Mouse (Mus musculus) lung, embryonic 16.5 days (tissue): ENCODE data around the gene Slc35e4. TPM values are rescaled to one million over a fixed set of nuclear protein-coding genes. Genes with fewer than 3 reads are reported as not detected.
A peak's percentile ranks its signal among the peaks of the same experiment; 100 is the strongest.

ENCODE experiments used
- ATAC-seq: fragments of 200-750 bp; cut with Nextera tagmentation; 2 replicates; pipeline ENCODE4 v1.8.0; 2017; ENCODE audit warnings: low read depth, mild to moderate bottlenecking, moderate library complexity
- H3K27ac ChIP-seq: fragments of 300-500 bp; sonication (generic); 2 replicates; pipeline ENCODE4 v1.5.1; 2014; ENCODE audit warnings: mild to moderate bottlenecking, control low read depth, low read length
- H3K27me3 ChIP-seq: fragments of 300-500 bp; sonication (generic); 2 replicates; pipeline ENCODE4 v1.6.1; 2014; ENCODE audit warnings: low read depth, low read length, mixed read lengths; ENCODE audit not compliant: control insufficient read depth, insufficient read depth
- H3K36me3 ChIP-seq: fragments of 300-500 bp; sonication (generic); 2 replicates; pipeline ENCODE4 v1.6.1; 2014; ENCODE audit warnings: low read length; ENCODE audit not compliant: control insufficient read depth, insufficient read depth
- H3K4me1 ChIP-seq: fragments of 300-500 bp; sonication (generic); replicated peaks from 2 replicates; pipeline ENCODE4 v1.6.1; 2014; ENCODE audit warnings: low read length, mixed read lengths; ENCODE audit not compliant: control insufficient read depth, insufficient read depth
- H3K4me2 ChIP-seq: fragments of 300-500 bp; sonication (generic); 2 replicates; pipeline ENCODE4 v1.6.1; 2014; ENCODE audit warnings: low read depth, low read length, control low read depth
- H3K4me3 ChIP-seq: fragments of 300-500 bp; sonication (generic); 2 replicates; pipeline ENCODE4 v1.5.1; 2014; ENCODE audit warnings: mild to moderate bottlenecking, low read length, control low read depth
- H3K9ac ChIP-seq: fragments of 300-500 bp; sonication (generic); 2 replicates; pipeline ENCODE4 v1.6.1; 2014; ENCODE audit warnings: low read length, control low read depth
- H3K9me3 ChIP-seq: fragments of 300-500 bp; sonication (generic); 2 replicates; pipeline ENCODE4 v1.6.1; 2016; ENCODE audit warnings: low read length; ENCODE audit not compliant: control insufficient read depth
- WGBS: fragments of 180-500 bp; shearing (Covaris S2); extraction: QIAGEN DNeasy Blood & Tissue Kit; methylation state at CpG from one replicate; pipeline ENCODE4 v1.1.7; 2014; 5-methylcytosine and 5-hydroxymethylcytosine counted together
- polyA plus RNA-seq: library from polyadenylated mRNA; unstranded; fragments of >200 nt; fragmentation: Nextera tagmentation; extraction: Ambion mirVana; gene quantifications from 2 replicates; pipeline ENCODE4 v1.2.1, GENCODE M21; 2015

The Slc35e4 gene
- polyA plus RNA-seq, 1 experiment from 2014 or later, result 4.4 TPM

DNA sequence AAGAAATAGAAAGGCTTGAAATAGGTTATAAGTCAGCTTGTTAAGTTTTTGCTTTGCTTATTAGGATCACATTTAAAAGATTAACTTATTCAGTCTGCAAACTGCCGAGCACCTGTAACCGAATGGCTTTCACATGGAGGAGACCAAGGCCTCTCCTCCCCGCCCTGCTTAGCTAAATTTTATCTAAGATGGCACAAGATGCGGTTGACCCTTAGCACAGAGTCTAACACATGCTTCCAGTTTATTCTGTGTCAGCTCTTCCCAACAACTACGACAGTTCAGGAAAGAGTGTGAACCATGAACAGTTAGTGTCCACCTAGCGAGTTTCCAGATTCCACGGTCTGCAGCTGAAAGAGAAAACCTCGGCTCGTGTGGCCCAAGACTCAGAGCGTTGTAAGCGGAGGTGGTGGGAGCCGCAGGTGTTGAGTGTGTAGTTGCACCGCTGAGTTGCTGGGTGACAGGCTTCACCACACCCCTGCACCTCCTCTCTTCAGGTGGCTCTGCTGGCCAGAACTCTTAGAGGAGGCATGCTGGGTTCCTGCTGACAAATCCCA, 22.9 kb upstream of the Slc35e4 start:
- no peak for ATAC-seq
- WGBS, result 65% methylated on average over 13 of the region's 13 CpGs
- H3K27ac ChIP-seq, result no peak overlapping the region

DNA sequence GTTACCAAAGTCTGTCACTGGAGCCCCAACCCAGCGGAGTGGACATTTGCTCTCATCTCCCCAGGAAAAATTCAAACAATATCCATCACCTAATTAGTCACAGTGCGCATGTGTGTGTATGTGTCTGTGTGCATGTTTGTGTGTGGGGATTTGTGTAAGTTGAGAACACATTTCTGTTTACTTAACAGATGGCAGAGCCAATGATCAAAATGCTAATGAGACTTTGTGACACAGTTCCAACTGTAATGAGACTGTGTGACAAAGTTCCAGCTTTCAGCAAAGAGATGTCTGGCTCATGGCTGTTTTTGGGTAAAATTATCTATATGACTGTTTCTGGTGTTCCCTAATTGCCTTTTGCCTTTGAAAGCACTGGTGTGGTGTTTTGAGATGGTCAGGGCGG, 21.9 kb upstream of the Slc35e4 start:
- no peak overlapping the region for H3K4me3 ChIP-seq

More for the DNA sequence above, 22.9 kb upstream of the Slc35e4 start:
- Histone ChIP-seq H3K9me3 (no peaks in the 10 kb centered on the region), H3K36me3 (no peaks in the 10 kb centered on the region), H3K4me2 (no peak overlapping the region), H3K9ac (no peak overlapping the region), H3K27me3 (no peaks in the 10 kb centered on the region; the same call in 1 of the 2 replicates), H3K4me3 (no peak overlapping the region), H3K4me1 (no peaks in the 10 kb centered on the region)

DNA sequence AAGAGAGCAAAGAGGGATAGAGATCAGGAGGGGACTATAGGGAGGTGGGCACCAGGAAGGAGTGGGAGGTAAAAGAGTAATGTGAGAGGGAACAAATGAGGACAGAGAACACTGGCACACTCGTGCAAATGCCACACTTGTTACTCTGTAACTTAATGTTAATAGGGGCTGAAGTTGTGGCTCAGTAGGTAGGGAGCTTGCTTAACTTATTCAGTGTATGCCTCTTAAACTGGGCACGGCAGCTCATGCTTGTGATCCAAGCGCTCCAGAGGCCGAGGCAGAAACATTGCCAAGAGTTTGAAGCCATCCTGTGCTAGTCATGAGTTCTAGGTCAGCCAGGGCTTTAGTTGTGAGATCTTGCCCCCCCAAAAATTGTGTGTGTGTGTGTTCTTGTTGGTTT, 20.7 kb upstream of the Slc35e4 start:
- H3K4me3 ChIP-seq, result no peak overlapping the region
- no peak overlapping the region for H3K27ac ChIP-seq
- H3K36me3 ChIP-seq, result no peaks in the 10 kb centered on the region
- H3K27me3 ChIP-seq, result no peaks in the 10 kb centered on the region; the same call in 1 of the 2 replicates
- H3K4me1 ChIP-seq, result peaks cover 8% of the 10 kb centered on the region; the same call in 1 of the 2 replicates
- H3K9ac ChIP-seq, result no peak overlapping the region
- H3K4me2 ChIP-seq, result no peak overlapping the region
- no peak for ATAC-seq
- H3K9me3 ChIP-seq, result no peaks in the 10 kb centered on the region
- WGBS, result 68% methylated on average over 4 of the region's 4 CpGs

More for the DNA sequence above, 21.9 kb upstream of the Slc35e4 start:
- ATAC-seq, result no peak
- H3K9me3 ChIP-seq, result no peaks in the 10 kb centered on the region
- H3K27me3 ChIP-seq, result no peaks in the 10 kb centered on the region; the same call in 1 of the 2 replicates
- H3K4me1 ChIP-seq, result peaks cover 2% of the 10 kb centered on the region; the same call in 1 of the 2 replicates
- WGBS, result 79% methylated on average over 3 of the region's 3 CpGs
- H3K36me3 ChIP-seq, result no peaks in the 10 kb centered on the region
- no peak overlapping the region for H3K9ac ChIP-seq
- no peak overlapping the region for H3K4me2 ChIP-seq
- H3K27ac ChIP-seq, result no peak overlapping the region

DNA sequence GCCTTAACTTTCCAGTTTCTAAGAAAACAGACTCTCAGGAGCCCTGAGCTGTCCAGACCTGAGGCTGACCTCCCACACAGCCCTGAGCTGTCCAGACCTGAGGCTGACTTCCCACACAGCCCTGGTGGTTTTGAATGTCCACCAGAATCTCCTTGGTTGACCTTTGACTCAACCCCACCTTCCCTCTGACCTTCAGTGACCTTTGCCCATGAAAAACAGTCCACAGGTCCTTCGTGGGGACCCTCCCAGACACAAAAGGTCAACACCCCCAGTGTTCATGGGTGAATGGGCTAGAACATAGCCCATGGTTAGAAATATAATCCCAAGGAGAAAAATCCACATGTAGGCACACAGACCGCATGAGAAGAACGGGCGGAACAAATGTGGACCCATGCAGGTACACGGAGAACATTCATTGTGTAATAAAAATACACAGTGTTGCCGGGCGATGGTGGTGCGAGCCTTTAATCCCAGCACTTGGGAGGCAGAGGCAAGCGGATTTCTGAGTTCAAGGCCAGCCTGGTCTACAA, 19.4 kb upstream of the Slc35e4 start:
- no peak for ATAC-seq
- WGBS, result 91% methylated on average over 9 of the region's 9 CpGs
- H3K27me3 ChIP-seq, result no peaks in the 10 kb centered on the region; the same call in 1 of the 2 replicates

DNA sequence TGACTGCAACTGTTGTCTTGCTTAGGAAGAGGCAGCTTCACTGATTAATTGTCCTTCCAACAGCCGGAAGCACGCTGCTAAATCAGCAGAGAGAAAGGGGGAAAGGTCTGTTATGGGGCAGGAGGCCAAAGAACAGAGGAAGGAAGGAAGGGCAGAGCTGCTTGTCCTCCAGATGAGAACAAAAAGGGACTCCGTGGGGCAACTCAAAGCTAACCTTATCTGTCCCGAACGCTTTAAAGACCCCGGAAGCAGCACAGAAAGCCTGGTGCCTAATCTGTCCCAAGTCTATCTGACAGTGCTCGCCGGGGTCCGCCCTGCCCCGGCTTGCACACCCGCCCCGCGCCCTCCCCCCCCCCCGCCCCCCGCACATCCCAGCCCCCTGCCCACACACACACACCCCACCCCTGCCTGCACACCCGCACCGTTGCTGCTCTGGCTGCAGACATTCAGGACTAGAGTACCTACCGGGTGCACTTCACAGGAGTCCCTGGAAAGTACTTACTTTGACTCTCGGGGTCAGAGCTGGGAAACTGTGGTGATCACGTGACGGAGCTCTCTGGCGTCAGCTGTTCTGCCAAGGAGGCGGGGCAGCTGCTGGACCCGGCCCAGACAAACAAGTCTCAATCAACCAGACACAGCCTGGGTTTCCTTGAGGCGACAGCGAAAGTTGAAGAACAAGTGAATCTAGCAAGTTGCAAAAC, 17.2 kb upstream of the Slc35e4 start, which contains the start of gene Tcn2:
TSS of gene Tcn2 (minus strand) at position 649 of the 701 bp plus-strand sequence.
- peaks cover 8% of the 10 kb centered on the region; the same call in 1 of the 2 replicates for H3K4me1 ChIP-seq
- peak within 1 kb of the TSS; percentile 62 for H3K9ac ChIP-seq
- no peaks in the 10 kb centered on the region for H3K27me3 ChIP-seq
- H3K9me3 ChIP-seq, result no peaks in the 10 kb centered on the region
- peak; percentile 88 for ATAC-seq
- 0% methylated on average over 21 of the region's 26 CpGs for WGBS
- 0 out of 2 replicates have a peak, but pooled peaks cover 2% of the 10 kb centered on the region for H3K36me3 ChIP-seq
- peak within 1 kb of the TSS; percentile 56 for H3K4me3 ChIP-seq
- peak within 1 kb of the TSS; percentile 68 for H3K4me2 ChIP-seq
- peak within 1 kb of the TSS; percentile 52 for H3K27ac ChIP-seq

More for the DNA sequence above, 19.4 kb upstream of the Slc35e4 start:
- Histone ChIP-seq H3K9me3 (no peaks in the 10 kb centered on the region), H3K27ac (no peak overlapping the region), H3K4me2 (no peak overlapping the region), H3K4me3 (no peak overlapping the region), H3K36me3 (no peaks in the 10 kb centered on the region), H3K4me1 (peaks cover 8% of the 10 kb centered on the region; the same call in 1 of the 2 replicates), H3K9ac (no peak overlapping the region)

DNA sequence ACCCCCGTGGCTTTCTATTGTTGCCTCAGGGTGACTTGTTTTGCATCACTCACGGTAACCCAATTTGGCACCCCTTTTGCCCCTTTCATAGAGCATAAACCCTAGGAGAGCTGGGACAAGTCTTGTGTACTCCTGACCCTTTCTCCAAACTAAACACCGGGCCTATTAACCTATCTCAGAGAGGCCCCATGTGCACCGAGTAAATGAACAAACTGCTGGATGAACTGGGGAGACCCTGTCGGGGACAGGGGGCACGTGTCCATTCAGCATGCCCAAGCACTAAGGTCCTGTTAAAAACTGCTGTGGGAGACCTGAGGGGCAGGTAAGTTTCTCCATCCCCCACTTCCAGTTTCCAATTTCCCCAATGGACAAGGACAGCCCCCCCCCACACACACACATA, 16.5 kb upstream of the Slc35e4 start:
- WGBS, result 26% methylated on average over 6 of the region's 6 CpGs
- no peak for ATAC-seq
- Histone ChIP-seq H3K4me1 (peaks cover 8% of the 10 kb centered on the region; the same call in 1 of the 2 replicates), H3K9ac (peak overlapping the region; percentile 62; the same call in 1 of the 2 replicates), H3K36me3 (0 out of 2 replicates have a peak, but pooled peaks cover 2% of the 10 kb centered on the region), H3K4me3 (peak overlapping the region; percentile 56), H3K4me2 (peak overlapping the region; percentile 68), H3K9me3 (no peaks in the 10 kb centered on the region), H3K27me3 (no peaks in the 10 kb centered on the region), H3K27ac (no peak overlapping the region)

DNA sequence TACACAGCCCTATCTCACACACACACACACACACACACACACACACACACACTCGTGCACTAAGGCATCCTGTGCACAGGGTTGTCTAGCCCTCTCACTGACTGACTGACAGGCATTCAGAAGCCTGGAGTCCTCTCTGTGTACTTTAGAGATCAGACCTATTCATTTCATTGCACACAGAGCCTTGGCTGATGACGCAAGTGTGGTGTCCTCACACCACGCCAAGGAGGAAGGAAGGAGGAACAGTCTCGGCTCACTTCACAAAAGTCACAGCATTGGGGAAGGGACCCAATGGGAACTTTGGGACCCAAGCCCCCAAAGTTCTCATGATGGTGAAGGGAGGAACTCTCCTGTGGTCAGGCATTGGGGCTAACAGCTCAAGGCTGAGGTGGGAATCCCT, 15.6 kb upstream of the Slc35e4 start:
- no peak for ATAC-seq
- Histone ChIP-seq H3K36me3 (0 out of 2 replicates have a peak, but pooled peaks cover 2% of the 10 kb centered on the region), H3K4me2 (0 out of 2 replicates have a peak overlapping the region, but pooled peaks have one; percentile 68), H3K4me3 (no peak overlapping the region), H3K27me3 (no peaks in the 10 kb centered on the region), H3K9ac (no peak overlapping the region), H3K27ac (no peak overlapping the region), H3K4me1 (peaks cover 8% of the 10 kb centered on the region; the same call in 1 of the 2 replicates), H3K9me3 (no peaks in the 10 kb centered on the region)
- whole genome bisulfite sequencing, result 66% methylated on average over 4 of the region's 4 CpGs

DNA sequence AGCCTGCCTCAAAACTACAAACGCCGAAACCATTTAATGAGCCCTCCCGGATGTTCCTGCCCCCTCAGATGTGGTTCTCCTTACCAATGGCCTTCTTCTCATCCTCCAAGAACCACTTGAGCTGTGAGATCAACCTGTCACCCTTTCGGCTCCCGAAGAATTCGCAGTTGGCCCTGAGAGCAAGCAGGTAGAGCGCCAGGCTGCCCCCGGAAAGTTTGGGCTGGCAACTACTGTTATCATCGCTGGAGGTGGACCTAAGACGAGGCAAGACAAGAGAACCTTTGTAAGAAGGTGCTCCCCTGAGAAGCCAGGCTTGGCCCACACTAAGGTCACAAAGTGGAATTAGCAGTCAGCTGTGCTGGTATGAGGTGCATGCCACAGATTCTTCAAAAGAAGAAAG, 11.5 kb upstream of the Slc35e4 start:
- peaks cover 9% of the 10 kb centered on the region; the same call in 1 of the 2 replicates for H3K36me3 ChIP-seq
- peaks cover 2% of the 10 kb centered on the region; the same call in 1 of the 2 replicates for H3K4me1 ChIP-seq
- no peaks in the 10 kb centered on the region for H3K9me3 ChIP-seq
- no peaks in the 10 kb centered on the region for H3K27me3 ChIP-seq
- no peak overlapping the region for H3K4me3 ChIP-seq
- 65% methylated on average over 10 of the region's 10 CpGs for WGBS
- no peak overlapping the region for H3K9ac ChIP-seq
- no peak for ATAC-seq
- no peak overlapping the region for H3K27ac ChIP-seq
- no peak overlapping the region for H3K4me2 ChIP-seq

DNA sequence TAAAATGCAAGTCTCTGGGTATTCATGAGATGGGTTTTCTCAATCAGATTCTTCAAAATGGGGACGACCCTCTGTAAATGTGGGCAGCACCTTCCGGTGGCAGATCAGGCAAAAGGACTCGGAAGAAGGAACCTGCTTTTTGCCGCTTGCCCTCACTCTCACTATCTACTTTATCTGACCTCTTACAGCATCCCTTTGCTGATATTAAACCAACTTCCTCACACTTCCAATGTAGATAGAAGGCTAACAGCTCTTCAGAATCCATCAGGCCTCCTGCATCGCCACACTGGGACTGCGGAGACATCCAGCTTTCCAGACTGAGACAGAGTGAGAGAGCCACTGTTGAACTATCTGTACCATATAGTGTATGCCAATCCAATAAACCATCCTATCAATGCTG, 8.3 kb upstream of the Slc35e4 start:
- H3K4me1 ChIP-seq, result no peaks in the 10 kb centered on the region
- H3K4me2 ChIP-seq, result no peak overlapping the region
- no peak overlapping the region for H3K4me3 ChIP-seq
- no peaks in the 10 kb centered on the region for H3K9me3 ChIP-seq
- 95% methylated on average over 6 of the region's 6 CpGs for WGBS
- H3K9ac ChIP-seq, result no peak overlapping the region
- no peak overlapping the region for H3K27ac ChIP-seq
- no peak for ATAC-seq
- no peaks in the 10 kb centered on the region for H3K27me3 ChIP-seq
- peaks cover 9% of the 10 kb centered on the region; the same call in 1 of the 2 replicates for H3K36me3 ChIP-seq
